Mouse (Mus musculus) lung, adult 2 months (tissue): ENCODE results near the gene I830077J02Rik. TPM values are rescaled to one million over a fixed set of nuclear protein-coding genes. Genes with fewer than 3 reads are reported as not detected.

Experiments
- DNase-seq: peaks from one replicate; pipeline ENCODE4 v3.0.0; 2022
- H3K4me1 ChIP-seq: fragments of 200-500 bp; 2 replicates; pipeline ENCODE4 v1.6.1; 2011; ENCODE audit warnings: low read length; ENCODE audit not compliant: control insufficient read depth, insufficient read depth
- H3K4me3 ChIP-seq: fragments of 200-500 bp; replicated peaks from 2 replicates; pipeline ENCODE3; 2011; ENCODE audit warnings: low read depth, mild to moderate bottlenecking, control low read depth, low read length; ENCODE audit errors: extremely low read depth
- CTCF ChIP-seq: fragments of 200-500 bp; IDR thresholded peaks from 2 replicates; pipeline ENCODE4 v1.5.1; 2011; ENCODE audit warnings: mild to moderate bottlenecking, low read length, control low read depth; ENCODE audit not compliant: insufficient read depth
- POLR2A ChIP-seq: fragments of 200-500 bp; IDR thresholded peaks from 2 replicates; pipeline ENCODE4 v1.6.1; 2011; ENCODE audit warnings: low read depth, mild to moderate bottlenecking, control low read depth, low read length, borderline replicate concordance; ENCODE audit errors: extremely low read depth
- WGBS: fragments of 180-500 bp; shearing (Covaris S2); methylation state at CpG from one replicate; pipeline ENCODE4 v1.1.7; 2018; 5-methylcytosine and 5-hydroxymethylcytosine counted together
- polyA plus RNA-seq: library from polyadenylated mRNA; depleted of rRNA; stranded (reverse); fragments of >200 nt; gene quantifications from 2 replicates; pipeline ENCODE4 v1.2.3, GENCODE M21; 2012; rRNA removed

I830077J02Rik gene
- 2.3 and 3.7 TPM in 2 replicates for polyA plus RNA-seq

DNA sequence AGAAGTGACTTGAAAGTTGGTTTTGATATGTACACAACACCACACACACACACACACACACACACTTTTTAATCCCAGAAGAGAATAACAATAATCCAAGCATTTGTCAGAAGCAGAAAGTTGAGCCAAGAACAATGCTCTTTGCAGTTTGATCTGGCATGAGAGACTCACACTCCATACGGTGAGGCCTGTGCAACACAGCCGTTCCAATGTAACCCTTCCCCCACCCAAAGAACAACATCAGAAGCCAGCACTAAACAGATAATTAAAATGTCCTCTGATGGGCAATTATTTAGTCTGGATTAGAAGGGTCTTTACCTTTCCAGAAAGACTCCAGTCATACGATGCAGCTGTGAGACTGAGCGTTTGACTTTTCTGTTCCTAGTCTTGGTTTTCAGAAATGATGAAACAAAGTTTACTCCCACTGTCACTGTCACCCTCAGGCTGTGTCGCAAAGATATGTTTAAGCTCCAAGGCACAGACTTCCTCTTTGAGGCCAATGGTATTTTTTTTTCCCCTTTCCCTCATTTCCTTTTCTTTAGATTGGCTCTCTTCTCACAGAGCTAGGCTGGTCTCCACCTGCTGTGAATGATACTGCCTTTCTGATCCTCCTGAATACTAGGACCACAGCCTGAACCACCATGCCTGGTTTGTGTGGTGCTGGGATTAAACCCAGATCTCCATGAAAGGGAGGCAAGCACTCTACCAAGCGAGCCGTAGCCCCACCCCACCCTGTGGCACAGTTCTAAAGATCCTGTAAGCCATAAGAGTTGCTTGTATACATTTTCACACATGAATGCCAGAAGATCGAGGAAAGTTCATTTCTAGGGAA, at the start of gene I830077J02Rik:
TSS of gene I830077J02Rik (minus strand) at position 425 of the 832 bp plus-strand sequence.
- no peak for TF ChIP-seq POLR2A
- TF ChIP-seq CTCF = no peak
- no peak for DNase-seq
- 52% methylated on average over 8 of the region's 8 CpGs for WGBS

DNA sequence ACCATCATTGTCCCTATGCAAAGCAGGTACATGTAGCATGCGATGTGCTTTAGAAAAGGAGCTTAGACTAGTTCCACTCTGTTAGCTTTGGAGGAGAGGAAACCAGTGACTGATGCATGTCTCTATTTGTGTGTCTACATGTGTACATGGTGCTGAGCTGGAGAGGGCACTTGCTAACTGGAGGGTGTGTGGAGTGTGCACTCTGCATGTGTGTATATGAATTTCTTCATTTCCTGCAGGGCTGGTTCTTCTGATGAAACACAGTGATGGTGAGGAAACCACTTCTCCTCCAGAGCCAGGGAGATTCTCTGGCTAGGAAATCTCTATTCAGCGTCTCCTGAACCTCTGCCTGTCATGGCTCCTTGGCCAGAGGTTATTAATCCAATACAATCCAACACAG, 41.7 kb upstream of the I830077J02Rik start:
- H3K4me1 ChIP-seq = no peaks in the 10 kb centered on the region
- no peak for DNase-seq
- 82% methylated on average over 2 of the region's 2 CpGs for WGBS
- TF ChIP-seq POLR2A (no peak), CTCF (no peak)
- no peak overlapping the region for H3K4me3 ChIP-seq

More for the DNA sequence above, at the start of gene I830077J02Rik:
- no peak within 1 kb of the TSS for H3K4me3 ChIP-seq
- peaks cover 4% of the 10 kb centered on the region; the same call in 1 of the 2 replicates for H3K4me1 ChIP-seq

DNA sequence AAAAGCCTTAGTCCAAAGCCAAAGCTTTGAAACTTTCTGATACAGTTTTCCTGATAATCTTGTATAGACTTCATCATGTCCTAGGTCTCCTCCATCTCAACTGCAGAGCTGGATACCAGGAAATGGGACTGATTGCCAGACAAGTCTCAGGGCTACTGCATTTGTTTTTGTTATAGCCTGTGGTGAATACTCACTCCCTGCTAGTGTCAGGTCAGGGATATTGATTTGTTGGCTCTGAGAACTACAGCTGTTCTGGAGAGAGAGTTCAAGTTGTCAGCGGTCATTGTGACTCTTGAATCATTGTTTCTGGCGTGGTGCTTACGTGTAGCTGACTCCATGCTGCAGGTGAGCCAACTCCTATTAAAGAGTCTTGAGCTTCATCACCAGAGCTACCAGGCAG, 40.9 kb upstream of the I830077J02Rik start, which contains the start of gene Ovgp1:
TSS of gene Ovgp1 (plus strand) at position 301 of the 400 bp plus-strand sequence.
- no peaks in the 10 kb centered on the region for H3K4me1 ChIP-seq
- 74% methylated on average over 3 of the region's 3 CpGs for WGBS
- no peak for TF ChIP-seq CTCF
- no peak for TF ChIP-seq POLR2A
- no peak within 1 kb of the TSS for H3K4me3 ChIP-seq
- DNase-seq = no peak

DNA sequence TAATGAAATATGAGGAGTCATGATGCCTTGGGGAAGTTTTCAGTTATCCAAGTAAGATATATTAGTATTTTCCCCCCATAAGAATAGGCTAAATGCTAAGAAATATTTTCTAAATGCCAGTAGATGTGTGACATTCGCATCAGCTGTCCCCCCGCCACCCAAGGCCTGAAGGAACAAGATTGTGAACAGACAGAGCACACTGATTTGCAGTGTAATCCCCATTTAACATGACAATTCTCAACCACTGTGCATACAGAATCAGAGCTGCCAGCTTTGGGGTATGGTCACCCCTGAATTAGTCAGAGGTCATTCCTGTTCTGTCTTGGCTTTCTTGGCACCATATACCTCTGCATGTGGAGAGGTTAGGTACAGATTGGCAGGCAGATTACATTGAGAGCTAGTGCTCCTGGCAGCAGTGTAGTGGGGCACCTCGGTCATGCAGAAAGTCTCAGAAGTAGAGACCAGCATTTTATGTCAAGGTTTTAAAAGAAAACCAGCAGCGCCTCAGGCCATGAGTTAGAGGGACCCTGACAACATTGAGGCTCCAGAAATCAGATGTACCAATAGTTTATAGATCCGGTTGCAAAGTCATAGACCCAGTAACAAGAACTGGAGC, 39.5 kb upstream of the I830077J02Rik start:
- no peaks in the 10 kb centered on the region for H3K4me1 ChIP-seq
- no peak for DNase-seq
- 85% methylated on average over 5 of the region's 5 CpGs for WGBS
- no peak overlapping the region for H3K4me3 ChIP-seq
- TF ChIP-seq POLR2A (no peak), CTCF (no peak)

DNA sequence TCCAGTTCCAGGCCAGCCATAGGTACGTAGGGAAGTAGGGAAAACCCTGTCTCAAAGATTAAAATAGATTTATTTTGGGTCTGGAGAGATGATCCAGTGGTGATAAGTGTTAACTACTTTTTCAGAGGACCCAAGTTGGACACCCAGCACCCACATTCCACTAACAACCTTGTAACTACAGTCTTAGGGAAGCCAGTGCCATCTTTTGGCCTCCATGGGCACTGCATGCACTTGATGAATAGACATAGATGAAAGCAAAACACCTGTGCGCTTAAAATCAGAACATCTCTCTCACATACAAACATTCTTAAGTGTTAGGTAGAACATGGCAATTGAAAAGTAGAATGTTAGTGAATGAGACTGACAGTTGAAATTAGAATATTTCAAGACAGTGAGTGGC, 28.2 kb upstream of the I830077J02Rik start:
- no peak for TF ChIP-seq POLR2A
- no peak for TF ChIP-seq CTCF
- Histone ChIP-seq H3K4me1 (peaks cover 11% of the 10 kb centered on the region), H3K4me3 (no peak overlapping the region)
- no peak for DNase-seq
- 97% methylated on average over 2 of the region's 2 CpGs for WGBS

DNA sequence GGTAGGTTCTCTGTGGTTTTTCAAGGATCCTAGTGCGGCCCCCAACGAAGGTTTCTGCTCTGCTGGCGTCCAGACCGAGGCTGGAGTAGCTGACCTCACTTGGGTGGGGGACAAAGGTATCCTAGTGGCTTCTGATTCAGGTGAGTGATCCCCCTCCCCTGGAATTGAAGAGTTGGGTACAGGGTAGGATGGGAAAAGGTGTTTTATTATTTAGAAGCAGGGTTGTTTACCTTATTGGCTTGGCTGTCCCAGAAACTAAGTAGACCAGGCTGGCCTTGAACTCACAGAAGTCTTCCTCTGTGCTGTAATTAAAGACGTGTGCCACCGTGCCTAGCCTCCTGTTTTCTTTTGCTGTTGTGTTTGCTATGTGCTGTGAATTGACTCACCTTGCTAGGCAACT, 27.5 kb upstream of the I830077J02Rik start, which contains the start of gene Atp5f1:
TSS of gene Atp5f1 (minus strand) at position 101 of the 400 bp plus-strand sequence.
- Histone ChIP-seq H3K4me3 (peak within 1 kb of the TSS; percentile 95), H3K4me1 (peaks cover 11% of the 10 kb centered on the region)
- 8% methylated on average over 6 of the region's 6 CpGs for WGBS
- TF ChIP-seq POLR2A (no peak), CTCF (no peak)
- no peak for DNase-seq

DNA sequence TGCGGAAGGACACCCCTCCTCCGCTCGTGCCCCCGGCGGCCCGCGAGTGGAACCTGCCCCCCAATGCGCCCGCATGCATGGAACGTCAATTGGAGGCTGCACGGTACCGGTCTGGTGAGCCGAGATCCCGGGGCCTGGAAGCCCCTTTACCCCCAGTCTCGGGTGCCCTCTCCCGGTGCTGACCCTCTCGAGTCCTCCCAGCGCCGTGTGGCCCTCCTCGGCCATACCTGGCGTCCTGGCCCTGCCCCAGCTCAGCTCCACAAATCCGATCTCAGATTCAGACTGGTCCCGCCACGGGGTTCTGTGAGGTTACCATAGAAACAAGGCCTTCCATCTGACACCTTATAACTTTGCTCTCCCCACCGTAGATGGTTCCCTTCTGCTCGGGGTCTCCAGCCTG, 27.1 kb upstream of the I830077J02Rik start:
- WGBS = 2% methylated on average over 26 of the region's 26 CpGs
- peak overlapping the region; percentile 63 for H3K4me3 ChIP-seq
- DNase-seq = no peak
- peaks cover 11% of the 10 kb centered on the region for H3K4me1 ChIP-seq
- TF ChIP-seq CTCF (no peak), POLR2A (no peak)

DNA sequence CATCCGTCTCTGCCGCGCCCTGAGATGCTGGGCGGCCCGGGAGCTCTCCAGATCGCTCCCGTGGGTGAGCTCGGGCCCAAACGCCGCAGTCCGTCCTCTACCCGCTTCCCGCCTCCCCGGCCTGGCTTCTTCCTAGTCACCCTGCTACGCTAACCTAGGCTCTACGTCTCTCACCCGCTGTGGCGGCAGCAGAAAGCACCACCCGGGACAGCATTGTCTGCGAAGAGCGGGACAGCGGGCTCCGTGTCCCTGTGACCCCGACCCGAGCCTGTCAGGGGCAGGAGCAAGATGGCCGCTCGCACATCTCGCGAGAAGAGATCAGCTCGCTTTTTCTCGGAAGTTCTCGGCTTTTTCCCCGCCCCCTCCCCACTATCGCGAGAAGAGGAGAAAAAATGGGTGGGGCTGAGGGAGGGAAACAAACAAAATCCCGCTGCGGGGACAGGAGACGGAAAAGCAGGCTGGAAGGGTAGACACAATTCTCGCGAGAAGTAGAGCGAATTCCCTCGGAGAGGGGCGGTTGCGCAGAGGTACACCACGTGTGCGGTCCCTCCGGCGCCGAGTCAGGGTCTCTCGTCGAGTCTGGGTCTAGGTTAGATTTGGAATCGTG, 26.6 kb upstream of the I830077J02Rik start, which contains the start of gene Wdr77:
TSS of gene Wdr77 (plus strand) at position 396 of the 607 bp plus-strand sequence.
- 1% methylated on average over 52 of the region's 52 CpGs for WGBS
- TF ChIP-seq CTCF (no peak), POLR2A (peak; percentile 93)
- peak; percentile 97 for DNase-seq
- H3K4me3 ChIP-seq = peak within 1 kb of the TSS; percentile 95
- H3K4me1 ChIP-seq = peaks cover 11% of the 10 kb centered on the region

DNA sequence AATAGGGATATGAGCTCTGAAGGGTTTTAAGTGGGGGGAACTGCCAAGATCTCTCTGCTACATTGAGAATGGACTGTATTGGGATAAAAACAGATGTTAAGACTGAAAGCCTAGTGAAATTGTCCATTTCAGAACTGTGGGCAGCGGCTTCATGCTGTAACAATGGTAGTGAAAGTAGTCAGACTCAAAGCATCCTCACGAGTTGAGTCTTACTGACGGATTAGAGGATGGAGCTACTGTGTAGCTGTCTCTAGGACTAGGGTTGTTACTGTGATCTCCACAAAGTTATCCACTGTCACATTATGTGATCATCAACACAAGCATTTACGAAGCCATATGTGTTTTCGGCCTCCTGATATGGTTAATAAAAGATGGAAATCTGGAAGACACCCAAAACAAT, 25.7 kb upstream of the I830077J02Rik start:
- peak overlapping the region; percentile 95 for H3K4me3 ChIP-seq
- peaks cover 11% of the 10 kb centered on the region for H3K4me1 ChIP-seq
- no peak for DNase-seq
- 37% methylated on average over 5 of the region's 5 CpGs for WGBS
- no peak for TF ChIP-seq POLR2A
- no peak for TF ChIP-seq CTCF

DNA sequence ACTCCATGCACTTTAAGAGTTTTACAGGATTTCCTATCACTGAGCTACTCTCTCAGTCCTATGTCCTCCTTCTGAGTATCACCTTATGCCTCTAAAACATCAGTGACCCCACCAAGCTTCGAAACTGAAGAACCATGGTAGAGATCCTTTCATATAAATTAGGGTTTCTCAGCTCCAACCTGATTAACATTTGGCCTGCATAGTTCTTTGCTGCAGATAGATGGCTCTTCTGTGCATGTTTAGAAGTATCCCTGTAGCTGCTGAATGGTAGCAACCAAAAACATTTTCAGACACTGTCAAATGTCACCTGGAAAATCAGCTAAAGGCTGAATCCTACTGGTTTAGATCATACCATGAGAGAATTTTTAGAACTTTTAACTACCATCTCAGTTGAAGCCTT, 24.8 kb upstream of the I830077J02Rik start:
- H3K4me3 ChIP-seq = no peak overlapping the region
- TF ChIP-seq CTCF = no peak
- WGBS = 97% methylated on average over 1 of the region's 1 CpGs
- peaks cover 11% of the 10 kb centered on the region for H3K4me1 ChIP-seq
- no peak for DNase-seq
